Mouse (Mus musculus): ENCODE results near the gene Fntb.
"Not testable (repeated sequence)": the region's sequence is repeated elsewhere in the genome, so short reads cannot be mapped to it uniquely, and the experiment has no call there.

The Fntb gene

GRCm38 (mm10) chr12:76837101-76837843 lies 71.9 kb downstream of the Fntb start:
- DNase-seq (ENCODE audit: inconsistent ontology term), result peak; percentile 100

GRCm38 (mm10) chr12:76837844-76838650 lies 72.7 kb downstream of the Fntb start:
- no peak for DNase-seq (ENCODE audit: inconsistent ontology term)

GRCm38 (mm10) chr12:76839298-76839697 lies 73.9 kb downstream of the Fntb start:
- no peak for DNase-seq (ENCODE audit: inconsistent ontology term)

GRCm38 (mm10) chr12:76840081-76840480 lies 74.7 kb downstream of the Fntb start:
- DNase-seq (ENCODE audit: inconsistent ontology term), result no peak

GRCm38 (mm10) chr12:76844346-76845061 lies 79.1 kb downstream of the Fntb start:
- DNase-seq (ENCODE audit: inconsistent ontology term), result no peak

- DNase-seq (ENCODE audit: inconsistent ontology term), result no peak
Observed at GRCm38 (mm10) chr12:76852419-76852818, 87.0 kb downstream of the Fntb start.

GRCm38 (mm10) chr12:76853378-76854142 lies 88.2 kb downstream of the Fntb start:
- no peak for DNase-seq (ENCODE audit: inconsistent ontology term)

- DNase-seq (ENCODE audit: inconsistent ontology term), result no peak
Observed at GRCm38 (mm10) chr12:76857087-76857486, 91.7 kb downstream of the Fntb start.

- DNase-seq (ENCODE audit: inconsistent ontology term), result not testable (repeated sequence)
Observed at GRCm38 (mm10) chr12:76858788-76859187, 93.4 kb downstream of the Fntb start.

- DNase-seq (ENCODE audit: inconsistent ontology term), result peak; percentile 69
Observed at GRCm38 (mm10) chr12:76863651-76864050, 98.3 kb downstream of the Fntb start.

- no peak for DNase-seq (ENCODE audit: inconsistent ontology term)
Observed at GRCm38 (mm10) chr12:76865266-76865665, 99.9 kb downstream of the Fntb start.

- peak; percentile 36 for DNase-seq (ENCODE audit: inconsistent ontology term)
Observed at GRCm38 (mm10) chr12:76867586-76868280, 102.3 kb downstream of the Fntb start.

- DNase-seq (ENCODE audit: inconsistent ontology term), result no peak
Observed at GRCm38 (mm10) chr12:76868463-76869198, 103.2 kb downstream of the Fntb start.

- DNase-seq (ENCODE audit: inconsistent ontology term), result no peak
Observed at GRCm38 (mm10) chr12:76869561-76869960, 104.2 kb downstream of the Fntb start.

- no peak for DNase-seq (ENCODE audit: inconsistent ontology term)
Observed at GRCm38 (mm10) chr12:76872767-76873316, 107.5 kb downstream of the Fntb start.

- no peak for DNase-seq (ENCODE audit: inconsistent ontology term)
Observed at GRCm38 (mm10) chr12:76874826-76875225, 109.4 kb downstream of the Fntb start.

GRCm38 (mm10) chr12:76879242-76879641 lies 113.9 kb downstream of the Fntb start:
- DNase-seq (ENCODE audit: inconsistent ontology term), result peak; percentile 34

GRCm38 (mm10) chr12:76880131-76880530 lies 114.7 kb downstream of the Fntb start:
- no peak for DNase-seq (ENCODE audit: inconsistent ontology term)

- no peak for DNase-seq (ENCODE audit: inconsistent ontology term)
Observed at GRCm38 (mm10) chr12:76883824-76884223, 118.4 kb downstream of the Fntb start.

GRCm38 (mm10) chr12:76885103-76885502 lies 119.7 kb downstream of the Fntb start:
- DNase-seq (ENCODE audit: inconsistent ontology term), result no peak
